Mouse (Mus musculus): ENCODE results near the gene Cers6. TPM values are rescaled to one million over a fixed set of nuclear protein-coding genes. Genes with fewer than 3 reads are reported as not detected.

Gene Cers6
- polyA plus RNA-seq, 1 experiment from 2014 or later = 82.3 TPM

GRCm38 (mm10) chr2:68873653-68874441 is 12.6 kb downstream of the Cers6 start:
- ATAC-seq (ENCODE audit: low read depth) = no peak
- Histone ChIP-seq H3K9me3 (ENCODE audit: control insufficient read depth, low read length) (no peaks in the 10 kb centered on the region), H3K4me3 (ENCODE audit: low read depth, low read length) (no peak overlapping the region), H3K27me3 (ENCODE audit: control insufficient read depth, insufficient read depth, low read length) (no peaks in the 10 kb centered on the region), H3K36me3 (ENCODE audit: control insufficient read depth, insufficient read depth, low read length) (no peaks in the 10 kb centered on the region), H3K4me2 (ENCODE audit: low read depth, low read length) (no peak overlapping the region), H3K9ac (replicated peaks; ENCODE audit: low read depth, low read length) (no peak overlapping the region), H3K4me1 (ENCODE audit: control insufficient read depth, insufficient read depth, low read length) (no peaks in the 10 kb centered on the region), H3K27ac (ENCODE audit: low read depth, low read length) (no peak overlapping the region)
- WGBS = 73% methylated on average over 15 of the region's 15 CpGs

- Histone ChIP-seq H3K9me3 (ENCODE audit: control insufficient read depth, low read length) (no peaks in the 10 kb centered on the region), H3K4me3 (ENCODE audit: low read depth, low read length) (no peak overlapping the region), H3K27ac (ENCODE audit: low read depth, low read length) (no peak overlapping the region), H3K4me1 (ENCODE audit: control insufficient read depth, insufficient read depth, low read length) (no peaks in the 10 kb centered on the region), H3K4me2 (ENCODE audit: low read depth, low read length) (no peak overlapping the region), H3K27me3 (ENCODE audit: control insufficient read depth, insufficient read depth, low read length) (no peaks in the 10 kb centered on the region), H3K36me3 (ENCODE audit: control insufficient read depth, insufficient read depth, low read length) (no peaks in the 10 kb centered on the region), H3K9ac (replicated peaks; ENCODE audit: low read depth, low read length) (no peak overlapping the region)
- 87% methylated on average over 6 of the region's 6 CpGs for WGBS
- ATAC-seq (ENCODE audit: low read depth) = no peak
Measured at GRCm38 (mm10) chr2:68874575-68874974, 13.3 kb downstream of the Cers6 start.

GRCm38 (mm10) chr2:68879071-68879651 is 17.9 kb downstream of the Cers6 start:
- H3K4me1 ChIP-seq (ENCODE audit: control insufficient read depth, insufficient read depth, low read length) = no peaks in the 10 kb centered on the region
- no peaks in the 10 kb centered on the region for H3K27me3 ChIP-seq (ENCODE audit: control insufficient read depth, insufficient read depth, low read length)
- H3K27ac ChIP-seq (ENCODE audit: low read depth, low read length) = no peak overlapping the region
- H3K4me3 ChIP-seq (ENCODE audit: low read depth, low read length) = no peak overlapping the region
- no peaks in the 10 kb centered on the region for H3K9me3 ChIP-seq (ENCODE audit: control insufficient read depth, low read length)
- no peak overlapping the region for H3K9ac ChIP-seq (replicated peaks; ENCODE audit: low read depth, low read length)
- no peak overlapping the region for H3K4me2 ChIP-seq (ENCODE audit: low read depth, low read length)
- H3K36me3 ChIP-seq (ENCODE audit: control insufficient read depth, insufficient read depth, low read length) = no peaks in the 10 kb centered on the region
- WGBS = 94% methylated on average over 4 of the region's 4 CpGs
- no peak for ATAC-seq (ENCODE audit: low read depth)

- no peak overlapping the region for H3K4me3 ChIP-seq (ENCODE audit: low read depth, low read length)
- no peaks in the 10 kb centered on the region for H3K27me3 ChIP-seq (ENCODE audit: control insufficient read depth, insufficient read depth, low read length)
- H3K27ac ChIP-seq (ENCODE audit: low read depth, low read length) = no peak overlapping the region
- 79% methylated on average over 7 of the region's 7 CpGs for WGBS
- no peaks in the 10 kb centered on the region for H3K9me3 ChIP-seq (ENCODE audit: control insufficient read depth, low read length)
- H3K4me1 ChIP-seq (ENCODE audit: control insufficient read depth, insufficient read depth, low read length) = no peaks in the 10 kb centered on the region
- ATAC-seq (ENCODE audit: low read depth) = no peak
- H3K36me3 ChIP-seq (ENCODE audit: control insufficient read depth, insufficient read depth, low read length) = no peaks in the 10 kb centered on the region
- H3K4me2 ChIP-seq (ENCODE audit: low read depth, low read length) = no peak overlapping the region
- no peak overlapping the region for H3K9ac ChIP-seq (replicated peaks; ENCODE audit: low read depth, low read length)
Measured at GRCm38 (mm10) chr2:68884573-68884972, 23.3 kb downstream of the Cers6 start.

GRCm38 (mm10) chr2:68885206-68885605 is 24.0 kb downstream of the Cers6 start:
- H3K4me1 ChIP-seq (ENCODE audit: control insufficient read depth, insufficient read depth, low read length) = no peaks in the 10 kb centered on the region
- no peak overlapping the region for H3K4me3 ChIP-seq (ENCODE audit: low read depth, low read length)
- WGBS = 98% methylated on average over 2 of the region's 2 CpGs
- no peak overlapping the region for H3K9ac ChIP-seq (replicated peaks; ENCODE audit: low read depth, low read length)
- no peaks in the 10 kb centered on the region for H3K36me3 ChIP-seq (ENCODE audit: control insufficient read depth, insufficient read depth, low read length)
- H3K4me2 ChIP-seq (ENCODE audit: low read depth, low read length) = no peak overlapping the region
- ATAC-seq (ENCODE audit: low read depth) = no peak
- H3K27me3 ChIP-seq (ENCODE audit: control insufficient read depth, insufficient read depth, low read length) = no peaks in the 10 kb centered on the region
- H3K27ac ChIP-seq (ENCODE audit: low read depth, low read length) = no peak overlapping the region
- no peaks in the 10 kb centered on the region for H3K9me3 ChIP-seq (ENCODE audit: control insufficient read depth, low read length)

- Histone ChIP-seq H3K27me3 (ENCODE audit: control insufficient read depth, insufficient read depth, low read length) (no peaks in the 10 kb centered on the region), H3K9me3 (ENCODE audit: control insufficient read depth, low read length) (no peaks in the 10 kb centered on the region), H3K4me1 (ENCODE audit: control insufficient read depth, insufficient read depth, low read length) (no peaks in the 10 kb centered on the region), H3K4me2 (ENCODE audit: low read depth, low read length) (no peak overlapping the region), H3K27ac (ENCODE audit: low read depth, low read length) (no peak overlapping the region), H3K4me3 (ENCODE audit: low read depth, low read length) (no peak overlapping the region), H3K36me3 (ENCODE audit: control insufficient read depth, insufficient read depth, low read length) (no peaks in the 10 kb centered on the region), H3K9ac (replicated peaks; ENCODE audit: low read depth, low read length) (no peak overlapping the region)
- 42% methylated on average over 4 of the region's 4 CpGs for WGBS
- no peak for ATAC-seq (ENCODE audit: low read depth)
Measured at GRCm38 (mm10) chr2:68885766-68886496, 24.7 kb downstream of the Cers6 start.

- no peaks in the 10 kb centered on the region for H3K27me3 ChIP-seq (ENCODE audit: control insufficient read depth, insufficient read depth, low read length)
- no peak overlapping the region for H3K27ac ChIP-seq (ENCODE audit: low read depth, low read length)
- ATAC-seq (ENCODE audit: low read depth) = no peak
- H3K9ac ChIP-seq (replicated peaks; ENCODE audit: low read depth, low read length) = no peak overlapping the region
- no peaks in the 10 kb centered on the region for H3K36me3 ChIP-seq (ENCODE audit: control insufficient read depth, insufficient read depth, low read length)
- no peak overlapping the region for H3K4me2 ChIP-seq (ENCODE audit: low read depth, low read length)
- H3K4me1 ChIP-seq (ENCODE audit: control insufficient read depth, insufficient read depth, low read length) = no peaks in the 10 kb centered on the region
- no peaks in the 10 kb centered on the region for H3K9me3 ChIP-seq (ENCODE audit: control insufficient read depth, low read length)
- no peak overlapping the region for H3K4me3 ChIP-seq (ENCODE audit: low read depth, low read length)
- WGBS = 58% methylated on average over 4 of the region's 4 CpGs
Measured at GRCm38 (mm10) chr2:68886661-68887060, 25.4 kb downstream of the Cers6 start.

GRCm38 (mm10) chr2:68888094-68888705 is 27.0 kb downstream of the Cers6 start:
- Histone ChIP-seq H3K27me3 (ENCODE audit: control insufficient read depth, insufficient read depth, low read length) (no peaks in the 10 kb centered on the region), H3K9ac (replicated peaks; ENCODE audit: low read depth, low read length) (no peak overlapping the region), H3K9me3 (ENCODE audit: control insufficient read depth, low read length) (no peaks in the 10 kb centered on the region), H3K4me3 (ENCODE audit: low read depth, low read length) (no peak overlapping the region), H3K4me2 (ENCODE audit: low read depth, low read length) (no peak overlapping the region), H3K27ac (ENCODE audit: low read depth, low read length) (no peak overlapping the region), H3K36me3 (ENCODE audit: control insufficient read depth, insufficient read depth, low read length) (no peaks in the 10 kb centered on the region), H3K4me1 (ENCODE audit: control insufficient read depth, insufficient read depth, low read length) (no peaks in the 10 kb centered on the region)
- no peak for ATAC-seq (ENCODE audit: low read depth)
- WGBS = 67% methylated on average over 3 of the region's 3 CpGs
